Mouse (Mus musculus) heart, embryonic 15.5 days (tissue): Measurements from ENCODE around the gene Il10ra. TPM values are rescaled to one million over a fixed set of nuclear protein-coding genes. Genes with fewer than 3 reads are reported as not detected.

Source experiments
- ATAC-seq: fragments of 200-750 bp; cut with Nextera tagmentation; replicated peaks from 2 replicates; pipeline ENCODE4 v1.8.0; 2017; ENCODE audit warnings: low read depth, moderate TSS enrichment; ENCODE audit not compliant: insufficient number of reproducible peaks, insufficient read depth, low FRiP score
- H3K27ac ChIP-seq: fragments of 300-500 bp; sonication (generic); 2 replicates; pipeline ENCODE4 v1.5.1; 2015; ENCODE audit warnings: mild to moderate bottlenecking, inconsistent platforms
- H3K27me3 ChIP-seq: fragments of 300-500 bp; sonication (generic); 2 replicates; pipeline ENCODE4 v1.6.1; 2015; ENCODE audit warnings: inconsistent platforms
- H3K36me3 ChIP-seq: fragments of 300-500 bp; sonication (generic); 2 replicates; pipeline ENCODE4 v1.6.1; 2015; ENCODE audit warnings: mild to moderate bottlenecking, inconsistent platforms
- H3K4me1 ChIP-seq: fragments of 300-500 bp; sonication (generic); replicated peaks from 2 replicates; pipeline ENCODE4 v1.6.1; 2015; ENCODE audit warnings: inconsistent platforms
- H3K4me2 ChIP-seq: fragments of 300-500 bp; sonication (generic); 2 replicates; pipeline ENCODE4 v1.6.1; 2015; ENCODE audit warnings: inconsistent platforms, mild to moderate bottlenecking, moderate library complexity
- H3K4me3 ChIP-seq: fragments of 300-500 bp; sonication (generic); 2 replicates; pipeline ENCODE4 v1.5.1; 2015; ENCODE audit warnings: mild to moderate bottlenecking, inconsistent platforms
- H3K9ac ChIP-seq: fragments of 300-500 bp; sonication (generic); 2 replicates; pipeline ENCODE4 v1.6.1; 2015; ENCODE audit warnings: mild to moderate bottlenecking, inconsistent platforms
- H3K9me3 ChIP-seq: fragments of 300-500 bp; sonication (generic); replicated peaks from 2 replicates; pipeline ENCODE4 v1.6.1; 2016; ENCODE audit warnings: inconsistent platforms
- WGBS: fragments of 180-500 bp; shearing (Covaris S2); methylation state at CpG from one replicate; pipeline ENCODE4 v1.1.7; 2015; ENCODE audit warnings: mixed read lengths; 5-methylcytosine and 5-hydroxymethylcytosine counted together
- polyA plus RNA-seq: library from polyadenylated mRNA; unstranded; fragments of >200 nt; fragmentation: Nextera tagmentation; extraction: Ambion mirVana; gene quantifications from 2 replicates; pipeline ENCODE4 v1.2.1, GENCODE M21; 2015

Gene Il10ra
- polyA plus RNA-seq, 1 experiment from 2014 or later, result 0.84 TPM

GRCm38 (mm10) chr9:45255967-45256366 lies 13.0 kb downstream of the Il10ra start:
- Histone ChIP-seq H3K9ac (no peak overlapping the region), H3K9me3 (no peaks in the 10 kb centered on the region), H3K27ac (no peak overlapping the region), H3K27me3 (0 out of 2 replicates have a peak, but pooled peaks cover 3% of the 10 kb centered on the region), H3K36me3 (no peaks in the 10 kb centered on the region), H3K4me2 (no peak overlapping the region), H3K4me1 (peaks cover 4% of the 10 kb centered on the region; the same call in 1 of the 2 replicates), H3K4me3 (no peak overlapping the region)
- 81% methylated on average over 5 of the region's 5 CpGs for whole genome bisulfite sequencing
- no peak for ATAC-seq

- no peak overlapping the region for H3K4me2 ChIP-seq
- 90% methylated on average over 4 of the region's 4 CpGs for WGBS
- ATAC-seq, result no peak
Observed at GRCm38 (mm10) chr9:45255431-45255830, 13.5 kb downstream of the Il10ra start.

GRCm38 (mm10) chr9:45254605-45255004 lies 14.3 kb downstream of the Il10ra start:
- no peak; the same call in 1 of the 2 replicates for ATAC-seq
- Histone ChIP-seq H3K4me2 (no peak overlapping the region), H3K9me3 (no peaks in the 10 kb centered on the region)

More at GRCm38 (mm10) chr9:45255431-45255830, 13.5 kb downstream of the Il10ra start:
- Histone ChIP-seq H3K9me3 (no peaks in the 10 kb centered on the region), H3K27me3 (0 out of 2 replicates have a peak, but pooled peaks cover 3% of the 10 kb centered on the region), H3K4me1 (peaks cover 4% of the 10 kb centered on the region; the same call in 1 of the 2 replicates), H3K27ac (no peak overlapping the region), H3K4me3 (no peak overlapping the region), H3K9ac (no peak overlapping the region), H3K36me3 (no peaks in the 10 kb centered on the region)

GRCm38 (mm10) chr9:45254021-45254420 lies 14.9 kb downstream of the Il10ra start:
- H3K9ac ChIP-seq, result no peak overlapping the region
- no peak overlapping the region for H3K4me2 ChIP-seq
- H3K4me3 ChIP-seq, result no peak overlapping the region
- H3K9me3 ChIP-seq, result no peaks in the 10 kb centered on the region
- no peaks in the 10 kb centered on the region for H3K36me3 ChIP-seq
- H3K27me3 ChIP-seq, result 0 out of 2 replicates have a peak, but pooled peaks cover 3% of the 10 kb centered on the region
- peaks cover 4% of the 10 kb centered on the region; the same call in 1 of the 2 replicates for H3K4me1 ChIP-seq
- ATAC-seq, result no peak
- H3K27ac ChIP-seq, result no peak overlapping the region
- WGBS, result 58% methylated on average over 6 of the region's 6 CpGs

More at GRCm38 (mm10) chr9:45254605-45255004, 14.3 kb downstream of the Il10ra start:
- Histone ChIP-seq H3K36me3 (no peaks in the 10 kb centered on the region), H3K27me3 (0 out of 2 replicates have a peak, but pooled peaks cover 3% of the 10 kb centered on the region), H3K4me1 (peaks cover 4% of the 10 kb centered on the region; the same call in 1 of the 2 replicates), H3K4me3 (no peak overlapping the region), H3K9ac (no peak overlapping the region), H3K27ac (no peak overlapping the region)
- WGBS, result 50% methylated on average over 4 of the region's 4 CpGs

- 0 out of 2 replicates have a peak, but pooled peaks cover 3% of the 10 kb centered on the region for H3K27me3 ChIP-seq
- no peak overlapping the region for H3K4me3 ChIP-seq
- no peak overlapping the region for H3K9ac ChIP-seq
- no peaks in the 10 kb centered on the region for H3K9me3 ChIP-seq
- H3K27ac ChIP-seq, result no peak overlapping the region
- H3K4me1 ChIP-seq, result peaks cover 4% of the 10 kb centered on the region; the same call in 1 of the 2 replicates
- 61% methylated on average over 6 of the region's 6 CpGs for WGBS
- ATAC-seq, result no peak
- H3K4me2 ChIP-seq, result no peak overlapping the region
- H3K36me3 ChIP-seq, result no peaks in the 10 kb centered on the region
Observed at GRCm38 (mm10) chr9:45252395-45252794, 16.6 kb downstream of the Il10ra start.

- Histone ChIP-seq H3K4me3 (no peak overlapping the region), H3K36me3 (no peaks in the 10 kb centered on the region), H3K4me2 (no peak overlapping the region), H3K27me3 (0 out of 2 replicates have a peak, but pooled peaks cover 3% of the 10 kb centered on the region), H3K9ac (no peak overlapping the region), H3K27ac (no peak overlapping the region), H3K9me3 (no peaks in the 10 kb centered on the region), H3K4me1 (peaks cover 4% of the 10 kb centered on the region; the same call in 1 of the 2 replicates)
- whole genome bisulfite sequencing, result 62% methylated on average over 4 of the region's 4 CpGs
- ATAC-seq, result no peak
Observed at GRCm38 (mm10) chr9:45251990-45252389, 17.0 kb downstream of the Il10ra start.

GRCm38 (mm10) chr9:45251281-45251680 lies 17.7 kb downstream of the Il10ra start:
- WGBS, result 59% methylated on average over 3 of the region's 3 CpGs
- no peak overlapping the region for H3K4me2 ChIP-seq
- no peaks in the 10 kb centered on the region for H3K9me3 ChIP-seq
- no peak overlapping the region for H3K9ac ChIP-seq
- H3K4me1 ChIP-seq, result peaks cover 4% of the 10 kb centered on the region; the same call in 1 of the 2 replicates
- H3K27ac ChIP-seq, result no peak overlapping the region
- H3K27me3 ChIP-seq, result 0 out of 2 replicates have a peak, but pooled peaks cover 3% of the 10 kb centered on the region
- no peak overlapping the region for H3K4me3 ChIP-seq
- H3K36me3 ChIP-seq, result no peaks in the 10 kb centered on the region
- no peak for ATAC-seq

GRCm38 (mm10) chr9:45250306-45250705 lies 18.6 kb downstream of the Il10ra start:
- peaks cover 4% of the 10 kb centered on the region; the same call in 1 of the 2 replicates for H3K4me1 ChIP-seq
- H3K36me3 ChIP-seq, result no peaks in the 10 kb centered on the region
- no peak overlapping the region for H3K27ac ChIP-seq
- H3K9me3 ChIP-seq, result no peaks in the 10 kb centered on the region
- no peak overlapping the region for H3K4me3 ChIP-seq
- H3K9ac ChIP-seq, result no peak overlapping the region
- WGBS, result 77% methylated on average over 7 of the region's 7 CpGs
- ATAC-seq, result no peak
- H3K27me3 ChIP-seq, result 0 out of 2 replicates have a peak, but pooled peaks cover 3% of the 10 kb centered on the region
- H3K4me2 ChIP-seq, result no peak overlapping the region

- Histone ChIP-seq H3K27ac (no peak overlapping the region), H3K9ac (no peak overlapping the region), H3K36me3 (no peaks in the 10 kb centered on the region), H3K4me3 (no peak overlapping the region), H3K4me2 (no peak overlapping the region), H3K4me1 (peaks cover 4% of the 10 kb centered on the region; the same call in 1 of the 2 replicates), H3K9me3 (no peaks in the 10 kb centered on the region), H3K27me3 (no peaks in the 10 kb centered on the region)
- 60% methylated on average over 2 of the region's 2 CpGs for WGBS
- no peak for ATAC-seq
Observed at GRCm38 (mm10) chr9:45247536-45247935, 21.4 kb downstream of the Il10ra start.

GRCm38 (mm10) chr9:45246060-45246459 lies 22.9 kb downstream of the Il10ra start:
- Histone ChIP-seq H3K9ac (no peak overlapping the region), H3K27ac (no peak overlapping the region), H3K4me2 (no peak overlapping the region), H3K4me3 (no peak overlapping the region), H3K9me3 (no peaks in the 10 kb centered on the region), H3K36me3 (no peaks in the 10 kb centered on the region), H3K27me3 (0 out of 2 replicates have a peak, but pooled peaks cover 4% of the 10 kb centered on the region), H3K4me1 (no peaks in the 10 kb centered on the region)
- 84% methylated on average over 6 of the region's 6 CpGs for WGBS
- ATAC-seq, result 0 out of 2 replicates have a peak, but pooled peaks have one; percentile 6

- no peak overlapping the region for H3K4me3 ChIP-seq
- 67% methylated on average over 1 of the region's 1 CpGs for WGBS
- H3K9ac ChIP-seq, result no peak overlapping the region
- H3K4me2 ChIP-seq, result no peak overlapping the region
- no peaks in the 10 kb centered on the region for H3K9me3 ChIP-seq
- no peak for ATAC-seq
- H3K4me1 ChIP-seq, result no peaks in the 10 kb centered on the region
- H3K27me3 ChIP-seq, result 0 out of 2 replicates have a peak, but pooled peaks cover 4% of the 10 kb centered on the region
- H3K36me3 ChIP-seq, result no peaks in the 10 kb centered on the region
- H3K27ac ChIP-seq, result no peak overlapping the region
Observed at GRCm38 (mm10) chr9:45245432-45245831, 23.5 kb downstream of the Il10ra start.

- Histone ChIP-seq H3K4me2 (no peak overlapping the region), H3K9ac (no peak overlapping the region), H3K27ac (no peak overlapping the region), H3K4me1 (no peaks in the 10 kb centered on the region), H3K36me3 (no peaks in the 10 kb centered on the region), H3K9me3 (no peaks in the 10 kb centered on the region), H3K27me3 (0 out of 2 replicates have a peak, but pooled peaks cover 4% of the 10 kb centered on the region), H3K4me3 (no peak overlapping the region)
- 63% methylated on average over 5 of the region's 5 CpGs for WGBS
- no peak for ATAC-seq
Observed at GRCm38 (mm10) chr9:45241397-45241796, 27.6 kb downstream of the Il10ra start.
